Mouse (Mus musculus) cerebellum, adult 9-11 months (tissue): ENCODE data around the gene Iqsec1.

ENCODE experiments used
- DNase-seq: peaks from one replicate; pipeline ENCODE4 v3.0.0; 2022

The Iqsec1 gene

DNA sequence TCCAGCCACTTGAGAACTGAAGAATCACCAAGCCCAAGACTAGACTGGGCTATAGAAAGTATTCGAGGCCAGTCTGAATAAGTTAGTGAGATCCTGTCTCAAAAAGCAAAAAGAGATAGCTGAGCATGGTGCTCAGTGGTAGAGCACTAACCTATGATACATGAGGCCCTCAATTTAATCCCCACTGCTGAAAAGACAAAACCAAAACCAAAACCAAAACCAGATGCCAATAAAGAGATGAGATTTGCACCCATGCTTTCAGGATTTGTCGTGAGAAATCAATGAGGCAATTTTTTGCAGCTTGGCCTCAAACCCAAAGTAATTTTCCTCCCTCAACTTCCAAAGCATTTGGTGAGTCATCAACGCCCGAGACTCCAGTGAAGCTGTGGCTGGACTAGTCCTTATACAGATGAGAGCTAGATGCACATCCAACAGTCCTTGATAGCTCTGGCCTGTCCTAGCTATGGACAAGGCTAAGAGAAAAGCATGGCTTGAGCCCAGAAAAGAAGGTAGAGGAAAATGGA lies 239.0 kb downstream of the Iqsec1 start:
- no peak for DNase-seq

DNA sequence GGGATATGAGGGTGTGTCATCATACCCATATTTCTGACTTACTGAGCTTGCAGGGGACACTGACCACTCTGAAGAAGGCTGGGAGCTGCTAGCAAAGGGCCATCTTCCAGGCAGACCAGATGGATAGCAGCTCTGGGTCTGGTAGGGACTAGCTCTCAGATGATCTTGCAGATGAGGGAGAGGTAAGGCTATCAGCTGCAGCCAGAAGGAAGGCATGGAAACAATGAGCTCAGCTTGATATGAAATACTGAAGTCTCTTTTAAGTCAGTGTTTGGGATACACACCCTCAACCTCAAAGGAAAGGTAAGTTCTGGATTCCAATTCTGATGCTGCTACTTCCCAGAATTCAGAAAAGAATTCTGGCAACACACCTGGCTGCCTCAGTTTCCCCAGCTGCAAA lies 239.5 kb downstream of the Iqsec1 start:
- no peak for DNase-seq

DNA sequence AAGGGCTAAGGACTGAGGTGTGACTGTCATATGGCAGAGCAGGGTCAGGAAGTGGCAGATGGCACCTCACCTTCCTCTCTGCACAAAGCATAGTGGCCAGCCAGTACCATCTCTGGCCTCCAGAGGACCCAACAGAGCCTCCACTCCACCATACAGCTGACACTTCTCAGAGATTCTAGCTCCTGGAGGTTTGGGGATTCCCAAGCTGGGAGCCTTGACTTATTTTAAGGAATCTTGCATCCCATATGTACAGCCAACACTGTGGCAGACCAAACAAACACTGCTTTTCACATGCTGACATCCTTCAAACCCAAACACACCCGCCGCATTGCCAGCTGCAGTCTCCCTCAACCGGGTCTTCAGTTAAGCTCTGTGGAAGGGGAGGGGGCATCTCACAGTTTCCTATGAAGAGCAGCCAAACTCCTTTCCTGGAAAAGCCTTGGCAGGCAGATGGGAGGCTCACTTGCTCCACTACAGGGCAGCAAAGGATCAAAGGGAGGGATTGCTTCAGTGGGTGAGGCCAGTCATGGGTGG lies 242.1 kb downstream of the Iqsec1 start:
- DNase-seq: peak; percentile 78

DNA sequence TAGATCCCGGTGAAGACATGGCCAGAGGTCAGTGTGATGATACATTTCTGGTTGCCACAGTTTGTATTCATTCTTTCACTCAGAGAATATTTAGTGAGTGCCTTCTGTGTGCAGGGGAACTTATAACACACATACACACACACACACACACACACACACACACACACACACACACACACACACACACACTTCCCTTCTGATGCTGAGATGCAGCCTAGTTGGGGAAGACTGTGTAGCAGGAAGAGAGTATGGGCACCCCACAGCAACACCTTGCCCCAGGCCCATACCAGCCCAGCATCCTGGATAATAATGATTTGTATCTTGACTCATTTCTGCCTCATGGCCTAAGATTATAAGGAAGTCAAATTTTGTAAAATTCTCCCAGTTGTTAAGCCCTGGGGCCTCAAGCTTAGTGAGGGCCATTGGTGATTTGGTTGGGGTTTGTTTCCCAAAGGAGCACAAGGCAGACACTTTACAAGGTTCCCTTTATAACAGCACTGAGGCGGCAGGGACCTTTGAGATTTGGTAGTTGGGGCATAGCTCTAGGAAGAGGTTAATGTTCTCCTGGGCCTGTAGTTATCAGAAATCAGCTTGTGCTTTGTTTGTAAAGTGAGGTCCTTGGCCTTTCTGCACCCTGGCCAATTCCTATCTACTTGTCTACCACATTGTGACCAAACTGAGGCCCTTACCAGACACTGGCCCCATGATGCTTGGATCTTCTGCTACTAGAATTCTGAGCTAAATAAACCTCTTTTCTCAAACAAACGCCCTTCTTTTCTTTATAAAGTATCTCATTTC lies 242.9 kb downstream of the Iqsec1 start:
- DNase-seq: no peak

DNA sequence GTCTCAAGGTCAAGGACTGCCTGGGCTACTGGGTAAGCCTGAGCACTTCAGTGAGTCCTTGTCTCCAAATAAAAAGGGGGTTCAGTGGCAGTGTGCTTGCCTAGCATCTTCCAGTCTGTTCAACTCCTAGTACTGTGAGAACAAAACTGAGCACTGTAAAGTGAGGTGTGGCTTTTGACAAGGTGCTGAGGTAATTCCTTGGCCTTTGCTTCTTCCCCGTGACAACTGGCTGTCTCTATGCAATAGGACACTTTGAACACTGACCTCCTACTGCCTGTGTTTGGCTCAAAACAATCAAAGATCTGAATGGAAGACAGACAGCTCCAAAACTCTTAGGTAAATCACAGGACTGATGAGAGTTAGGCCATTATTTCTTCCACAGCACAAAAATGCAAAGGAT lies 246.0 kb downstream of the Iqsec1 start:
- no peak for DNase-seq

DNA sequence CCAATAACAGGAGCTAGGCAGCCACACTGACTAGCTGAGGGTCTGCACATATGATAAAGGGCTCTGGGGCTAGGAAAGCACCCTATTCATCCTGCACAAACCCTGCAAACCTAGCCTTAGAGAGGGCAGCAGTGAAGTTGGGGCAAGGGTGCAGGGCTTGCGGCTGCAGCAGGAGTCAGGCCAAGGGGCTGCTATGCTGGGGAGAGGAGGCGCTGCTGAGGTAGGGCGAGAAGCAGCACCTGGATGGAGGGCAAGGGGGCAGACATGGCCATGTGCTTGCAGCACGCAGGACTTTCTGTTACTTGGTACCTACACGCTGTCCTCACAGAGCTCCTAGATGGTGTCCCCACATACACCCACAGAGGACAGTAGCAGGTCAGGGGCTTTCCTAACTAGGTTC lies 246.8 kb downstream of the Iqsec1 start:
- DNase-seq: peak; percentile 16

DNA sequence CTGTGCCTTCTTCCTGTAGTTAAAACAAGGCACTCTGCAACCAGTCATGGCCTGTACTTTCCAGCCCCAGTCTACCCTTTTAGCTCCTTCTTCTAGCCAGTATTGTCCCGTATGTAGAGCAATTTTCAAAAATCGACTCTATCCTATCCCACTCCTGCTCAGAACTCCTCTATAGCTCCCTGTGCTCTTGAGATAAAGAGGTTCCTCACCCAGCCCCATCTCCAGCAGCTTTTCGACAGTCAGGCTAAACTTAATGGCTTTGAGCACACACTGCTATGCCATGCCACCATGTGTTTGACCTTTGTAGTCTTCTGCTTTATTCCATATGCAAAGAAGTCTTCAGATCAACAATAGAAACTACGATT lies 247.4 kb downstream of the Iqsec1 start:
- DNase-seq: no peak

DNA sequence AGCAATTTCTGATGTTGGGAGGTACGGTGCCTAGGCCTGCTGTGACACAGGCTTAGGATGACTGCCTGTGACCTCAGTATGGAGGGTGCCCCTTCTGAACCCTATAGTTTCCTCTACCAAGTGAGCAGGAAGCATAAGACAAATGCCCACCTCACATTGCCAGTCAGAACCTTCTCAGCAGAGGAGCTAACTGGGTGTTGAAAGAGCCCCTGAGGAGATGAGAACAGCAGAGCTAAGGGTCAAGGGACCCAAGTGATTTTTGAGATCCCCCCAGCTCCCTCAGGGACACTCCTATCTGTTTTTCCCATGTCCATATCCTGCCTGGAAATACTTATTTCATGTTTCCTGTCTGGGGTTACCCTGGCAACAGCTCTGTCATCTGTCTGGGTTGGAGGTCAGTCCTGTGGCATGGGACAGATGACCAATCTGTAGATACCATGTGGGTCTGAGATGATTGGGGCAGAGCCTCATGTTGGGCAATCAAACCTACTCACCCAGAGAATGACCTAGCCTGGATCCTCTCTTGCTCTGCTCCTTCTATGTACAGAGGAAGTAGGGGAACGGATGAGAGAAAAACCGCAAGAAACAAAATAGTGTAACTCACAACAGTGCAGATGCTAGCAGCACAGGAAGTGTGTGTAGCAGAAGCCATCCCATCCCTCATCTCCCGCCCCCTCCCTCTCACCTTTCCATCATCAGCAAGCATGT lies 248.0 kb downstream of the Iqsec1 start:
- DNase-seq: no peak

DNA sequence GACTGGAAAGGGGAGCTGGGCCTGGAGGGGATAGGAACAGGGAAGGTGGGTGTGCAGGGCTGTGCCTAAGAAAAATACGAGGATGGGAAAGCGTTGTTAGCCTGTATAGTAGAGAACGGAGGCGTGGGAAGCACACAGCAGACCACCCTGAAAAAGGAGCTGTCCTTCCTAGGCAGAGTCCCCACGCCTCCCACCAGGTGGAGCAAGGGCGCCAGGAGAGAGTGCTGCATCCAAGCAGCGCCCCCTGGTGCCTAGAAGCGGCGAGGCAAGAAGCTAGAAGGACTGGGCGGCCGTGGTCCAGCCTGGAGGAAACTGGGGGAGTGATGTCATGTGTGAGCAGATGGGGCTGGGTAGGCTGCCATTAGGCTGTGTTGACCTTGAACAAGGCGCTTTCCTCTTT lies 251.1 kb downstream of the Iqsec1 start:
- peak; percentile 93 for DNase-seq

DNA sequence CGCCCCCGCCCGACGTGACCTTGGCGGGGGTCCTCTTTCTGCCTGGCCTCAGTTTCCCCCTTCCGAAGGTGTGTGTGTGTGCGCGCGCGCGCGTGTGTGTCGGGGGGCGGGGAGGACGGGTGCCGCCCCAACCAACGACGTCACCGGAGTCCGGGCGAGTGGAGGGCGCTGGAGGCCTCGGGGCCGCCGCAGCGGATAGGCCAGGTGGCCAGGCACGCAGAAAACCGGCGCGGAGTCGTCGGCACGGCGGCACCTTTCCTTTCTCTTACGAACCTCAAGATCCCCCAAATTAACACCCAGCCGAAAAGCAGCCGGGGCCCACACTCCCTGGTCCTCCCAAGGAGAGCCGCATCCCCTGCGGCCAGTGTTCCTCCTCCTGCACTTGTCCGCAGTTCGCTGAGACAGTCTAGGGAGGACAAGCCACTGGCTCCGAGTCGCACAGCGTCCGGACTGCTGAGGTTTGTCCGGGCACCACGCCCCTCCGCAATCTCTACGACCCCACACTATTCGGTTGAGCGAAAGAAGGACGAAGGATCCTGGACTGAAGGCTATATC lies 251.7 kb downstream of the Iqsec1 start:
- peak; percentile 82 for DNase-seq

DNA sequence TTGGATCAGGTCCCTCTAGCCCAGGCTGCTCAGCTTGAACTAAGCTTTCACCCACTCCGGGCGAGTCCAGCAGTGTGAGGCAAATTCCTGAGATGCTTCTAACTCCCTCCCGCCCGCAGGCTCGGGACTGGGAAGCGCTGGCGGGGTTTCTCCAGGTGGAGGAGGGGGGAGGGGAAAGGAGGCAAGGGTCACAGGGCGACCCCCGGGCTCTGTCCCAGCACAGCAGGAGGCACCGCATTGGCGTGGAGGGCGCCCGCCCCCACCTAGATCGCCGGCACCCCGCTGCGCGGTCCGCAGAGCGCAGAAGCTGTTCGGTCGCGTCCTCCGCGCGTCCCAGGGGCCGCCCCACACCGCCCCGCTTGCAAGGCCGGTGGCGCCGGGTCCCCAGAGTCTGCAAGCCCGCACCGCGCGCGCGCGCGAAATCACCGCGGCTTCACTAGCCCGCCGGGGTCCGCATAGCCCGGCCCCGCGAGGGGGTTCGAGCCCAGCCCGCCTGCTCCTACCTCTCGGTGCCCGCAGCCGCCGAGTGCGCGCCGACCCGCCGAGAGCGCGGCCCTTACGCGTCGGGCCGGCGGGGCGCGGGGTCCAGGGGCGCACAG lies 252.3 kb downstream of the Iqsec1 start:
- peak; percentile 76 for DNase-seq

DNA sequence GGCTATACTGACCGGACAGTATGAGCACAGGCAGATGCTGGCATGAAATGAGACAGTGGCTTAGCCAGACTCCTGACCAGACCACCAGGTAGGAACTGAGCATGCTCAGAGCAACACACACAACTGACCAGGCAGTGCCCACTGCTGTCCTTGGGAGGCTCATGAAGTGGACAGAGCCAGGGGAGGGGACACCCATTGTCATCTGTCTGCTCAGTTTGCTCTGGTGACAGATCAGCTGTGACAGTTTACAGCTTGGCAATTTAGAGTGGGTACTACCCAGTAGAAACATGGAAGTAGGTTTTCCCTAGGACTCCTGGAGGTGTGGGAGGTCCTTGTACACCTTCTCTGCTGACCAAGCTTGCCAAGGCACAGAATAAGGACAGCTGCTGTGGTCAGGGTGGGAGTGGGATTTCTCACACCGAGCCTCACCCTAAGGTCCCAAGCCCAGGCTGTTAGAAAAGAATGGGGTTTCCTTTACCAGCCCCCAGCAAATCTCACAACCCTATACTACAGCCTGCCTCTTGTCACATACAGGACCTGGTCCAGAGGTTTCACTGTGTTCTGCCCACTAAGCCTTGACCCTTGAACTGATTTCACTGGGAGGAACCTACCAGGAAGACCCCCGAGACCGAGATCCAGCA lies 253.0 kb downstream of the Iqsec1 start:
- DNase-seq: peak; percentile 60

DNA sequence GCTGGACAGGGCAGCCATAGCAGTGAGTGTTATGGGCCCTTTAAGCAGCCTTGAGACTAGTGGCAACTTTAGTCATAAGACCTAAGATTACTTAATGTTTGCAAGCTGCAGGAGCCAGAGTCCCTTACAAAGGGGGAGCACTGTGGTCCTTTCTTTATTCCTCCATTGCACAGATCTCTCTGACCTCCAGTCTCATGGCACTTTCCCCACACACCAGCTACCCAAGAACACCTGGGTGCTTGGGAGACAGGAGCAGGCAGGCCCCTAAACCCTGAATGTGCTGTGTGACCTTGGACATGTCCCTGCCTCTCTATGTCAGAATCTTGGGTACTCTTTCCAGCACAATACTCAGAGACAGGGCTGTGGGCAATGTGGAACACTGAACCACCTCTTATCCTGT lies 253.7 kb downstream of the Iqsec1 start:
- no peak for DNase-seq

DNA sequence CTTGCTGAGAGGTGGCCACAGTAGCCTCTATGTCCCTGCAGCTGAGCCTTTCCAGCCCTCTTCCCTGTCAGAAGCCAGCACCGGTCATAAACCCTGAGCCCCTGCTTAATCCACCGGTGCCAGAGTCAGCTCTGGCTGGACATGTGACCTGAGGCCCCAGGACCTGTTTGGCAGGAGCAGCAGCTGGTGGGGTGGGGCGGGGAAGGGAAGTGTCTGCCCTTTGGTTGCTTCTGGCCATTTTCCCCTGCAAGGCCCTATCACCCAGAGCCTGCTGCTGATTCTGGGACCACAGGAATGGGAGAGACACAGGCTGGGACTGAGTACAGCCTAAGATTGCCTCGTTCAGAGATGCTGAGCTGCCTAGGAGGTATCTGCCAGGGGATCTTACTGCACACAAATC lies 257.2 kb downstream of the Iqsec1 start:
- DNase-seq: no peak

DNA sequence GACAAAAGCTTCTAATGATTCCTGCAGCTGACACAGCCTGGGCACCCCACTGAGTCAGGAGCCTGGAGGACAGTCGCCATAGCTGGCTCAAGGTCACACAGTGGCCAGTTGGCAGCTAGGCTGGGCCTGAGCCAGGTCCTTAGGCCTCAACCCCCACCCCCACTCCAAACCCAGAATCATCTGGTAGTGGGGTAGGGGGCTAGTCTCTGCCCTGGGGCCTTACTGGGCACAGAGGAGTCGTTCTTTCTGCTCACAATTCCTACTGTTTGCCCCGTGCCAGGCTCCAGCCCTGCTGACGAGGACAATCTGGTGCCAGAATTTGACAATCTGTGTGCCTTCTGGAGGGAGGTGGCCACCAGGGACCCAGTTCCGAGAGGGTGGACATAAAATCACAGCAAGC lies 258.7 kb downstream of the Iqsec1 start:
- DNase-seq: peak; percentile 77

DNA sequence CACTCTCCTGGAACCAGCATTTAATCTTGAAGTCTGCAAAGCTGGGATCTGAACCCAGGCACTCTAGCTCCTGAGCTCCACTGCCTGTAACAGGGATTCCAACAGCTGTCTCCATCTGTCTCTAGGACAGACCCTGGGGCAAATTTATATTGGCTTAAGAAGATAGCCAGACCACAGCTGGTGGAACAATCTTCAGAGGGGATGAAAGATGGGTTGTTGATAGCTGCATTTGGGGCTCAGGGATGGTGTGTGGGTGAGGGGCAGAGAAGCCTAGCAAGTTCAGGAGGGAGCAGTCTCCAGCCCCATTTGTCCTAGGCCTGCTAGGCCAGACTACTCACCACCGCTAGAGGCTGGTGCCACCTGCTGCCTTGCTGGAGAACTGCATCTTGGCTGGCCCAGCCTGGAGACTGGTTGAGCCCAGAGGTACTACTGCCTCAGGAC lies 260.0 kb downstream of the Iqsec1 start:
- peak; percentile 87 for DNase-seq

DNA sequence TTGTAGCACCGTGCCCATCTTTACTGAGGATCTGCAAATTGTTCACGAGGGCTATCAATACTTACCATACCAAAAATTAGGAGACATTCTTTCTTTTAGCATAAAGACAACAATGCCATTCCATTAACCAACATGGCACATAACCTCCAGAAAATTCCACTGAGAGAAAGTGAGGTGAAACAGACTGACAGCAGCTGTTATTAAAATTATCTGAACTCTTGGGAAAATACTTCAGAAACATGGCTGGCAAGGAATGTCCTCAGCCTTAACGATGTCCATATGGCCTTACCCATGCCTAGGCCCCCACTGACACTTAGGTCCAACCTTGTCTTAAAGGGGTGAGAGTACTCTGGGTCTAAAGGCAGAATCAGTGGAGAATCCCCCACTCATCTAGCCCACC lies 260.7 kb downstream of the Iqsec1 start:
- peak; percentile 23 for DNase-seq

DNA sequence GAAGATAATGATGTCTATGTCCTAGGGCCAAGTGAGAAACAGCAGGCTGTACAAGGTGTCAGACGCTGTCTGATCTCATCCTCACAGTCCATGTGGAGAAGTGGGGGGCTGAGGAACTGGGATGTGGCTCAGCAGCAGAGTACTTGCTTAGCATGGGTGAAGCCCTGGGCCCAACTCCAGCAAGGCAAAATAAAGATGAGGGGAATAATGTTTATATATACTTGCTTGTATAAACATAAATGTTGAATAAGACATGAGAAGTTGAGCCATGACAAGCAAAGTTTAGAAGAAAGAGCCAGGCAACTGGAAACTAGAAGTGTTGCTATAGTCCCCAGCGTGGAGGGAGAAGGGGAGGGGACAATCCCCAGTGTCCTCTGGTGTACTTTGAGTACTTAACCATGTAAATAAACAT lies 261.8 kb downstream of the Iqsec1 start:
- DNase-seq: no peak

DNA sequence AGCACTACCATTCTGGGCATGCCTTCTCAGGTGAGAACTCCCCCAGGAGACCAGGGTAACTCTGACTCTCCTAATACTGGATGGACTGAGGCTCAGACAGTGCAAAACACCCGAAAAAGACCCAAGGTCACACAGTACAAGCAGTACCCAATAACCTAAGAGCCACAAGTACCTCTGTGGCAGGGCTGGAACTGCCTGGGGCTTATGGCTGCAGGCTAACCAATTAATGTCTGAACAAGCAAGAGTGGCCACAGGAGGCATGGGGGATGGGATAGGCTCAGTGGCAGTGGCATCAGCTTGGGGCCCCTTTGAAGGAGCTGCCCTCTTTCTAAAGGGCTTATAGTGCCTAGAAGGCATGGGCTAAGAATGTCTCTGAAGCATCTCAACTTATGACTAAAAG lies 263.0 kb downstream of the Iqsec1 start:
- no peak for DNase-seq

DNA sequence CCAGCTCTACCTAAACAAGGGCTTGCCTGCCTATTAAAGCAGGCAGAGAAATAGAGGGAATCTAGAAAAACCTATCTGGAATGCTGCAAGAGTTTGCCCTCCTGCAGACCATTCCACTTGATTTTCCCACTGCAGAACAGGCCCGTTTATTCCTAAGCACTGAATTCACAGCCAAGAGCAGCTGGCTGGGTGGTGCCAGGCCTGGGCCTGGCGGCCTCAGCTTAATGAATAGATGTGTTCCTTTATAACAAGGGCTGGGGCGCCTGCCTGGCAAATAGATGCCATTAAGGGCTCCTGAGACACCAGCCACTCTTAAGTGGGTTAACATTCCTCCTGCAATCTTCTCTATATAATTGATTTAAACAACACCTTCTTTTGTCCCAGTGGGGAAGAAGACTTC lies 265.5 kb downstream of the Iqsec1 start:
- DNase-seq: no peak

DNA sequence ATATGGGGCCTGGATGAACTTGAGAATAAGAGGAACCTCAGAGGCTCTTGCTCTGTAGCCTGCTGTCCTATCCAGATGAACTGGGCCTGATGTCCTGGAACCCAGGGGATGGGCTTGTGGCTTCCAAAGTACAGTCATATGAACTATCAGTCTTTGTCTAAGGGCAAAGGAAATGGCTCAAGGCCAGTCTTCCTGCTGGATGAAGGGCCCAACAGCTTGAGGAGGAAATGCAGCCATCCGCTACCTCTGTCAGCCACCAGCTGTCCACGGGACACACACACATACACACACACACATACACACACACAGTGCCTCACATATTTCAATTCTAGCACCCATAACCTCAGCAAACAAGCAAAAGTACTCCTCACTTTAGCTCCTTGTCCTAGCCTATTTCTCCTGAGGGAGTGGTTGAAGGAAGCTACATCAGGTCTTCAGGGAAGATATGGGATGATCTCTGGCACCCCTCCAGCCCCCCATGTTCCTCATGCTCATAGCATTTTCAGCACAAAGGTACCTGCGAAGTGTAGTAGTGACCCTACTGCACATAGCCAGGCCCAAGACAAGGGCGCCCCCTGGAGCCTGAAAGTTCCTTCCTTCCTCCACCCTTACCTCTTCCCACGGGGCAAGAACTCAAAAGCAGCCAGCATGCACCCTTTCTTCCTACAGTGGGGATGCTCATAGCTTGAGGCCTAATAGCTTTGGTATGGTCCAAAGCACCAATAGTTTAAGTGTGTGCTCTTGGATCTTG lies 267.3 kb downstream of the Iqsec1 start:
- peak; percentile 58 for DNase-seq

DNA sequence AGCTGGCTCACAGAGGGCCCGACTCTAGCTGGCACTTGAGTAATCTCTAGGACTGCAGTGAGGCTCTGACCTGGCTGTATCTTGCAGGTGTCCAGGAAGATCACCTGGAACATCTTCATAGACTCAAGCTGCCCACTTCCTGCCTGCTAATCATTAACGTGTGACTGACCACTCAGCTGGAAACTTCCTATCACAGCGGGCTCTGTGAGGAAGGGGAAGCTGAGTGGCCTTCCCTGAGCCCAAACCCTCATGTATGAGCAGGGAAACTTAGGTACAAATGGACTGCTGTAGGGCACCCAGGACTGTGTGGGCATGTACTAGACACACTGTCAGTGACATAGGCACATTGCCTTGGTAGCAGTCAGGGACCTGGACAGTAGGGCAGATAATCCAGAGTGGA lies 268.3 kb downstream of the Iqsec1 start:
- no peak for DNase-seq
